Mouse (Mus musculus) MEL (cell line): ENCODE data around the gene Ppard. TPM values are rescaled to one million over a fixed set of nuclear protein-coding genes. Genes with fewer than 3 reads are reported as not detected.

ENCODE experiments used
- DNase-seq: peaks from one replicate; pipeline ENCODE4 v3.0.0; 2011; ENCODE audit warnings: low read depth, low spot score
- H3K27ac ChIP-seq: 2 replicates; pipeline ENCODE4 v1.5.1; 2012; ENCODE audit warnings: low read depth, mild to moderate bottlenecking, control low read depth, low read length, moderate library complexity; ENCODE audit not compliant: control insufficient read depth
- H3K27me3 ChIP-seq, 2 experiments: fragments of 150-350 bp in 1 of 2; sonication (generic) in 1 of 2; 2 replicates each; pipeline ENCODE4 v1.6.1; 2012; ENCODE audit warnings: low read length in 2 of 2, mild to moderate bottlenecking in 2 of 2, improper control_type of control experiment in 1 of 2, moderate library complexity in 1 of 2; ENCODE audit not compliant: insufficient read depth in 2 of 2, control insufficient read depth in 1 of 2
- H3K36me3 ChIP-seq, 2 experiments: 2 replicates each; pipeline ENCODE4 v1.6.1; 2012 to 2014; ENCODE audit warnings: low read length in 2 of 2, improper control_type of control experiment in 1 of 2, inconsistent platforms in 1 of 2, mild to moderate bottlenecking in 1 of 2; ENCODE audit not compliant: insufficient read depth in 2 of 2, control insufficient read depth in 1 of 2
- H3K4me1 ChIP-seq, 2 experiments: fragments of 150-350 bp in 1 of 2; sonication (generic) in 1 of 2; 2 replicates each; pipeline ENCODE4 v1.6.1; 2012; ENCODE audit warnings: low read length in 2 of 2, improper control_type of control experiment in 1 of 2, mild to moderate bottlenecking in 1 of 2; ENCODE audit not compliant: insufficient read depth in 2 of 2, control insufficient read depth in 1 of 2
- H3K4me3 ChIP-seq, 2 experiments: fragments of 150-350 bp in 1 of 2; sonication (generic) in 1 of 2; 2 replicates each; pipeline ENCODE4 v1.5.1; 2012; ENCODE audit warnings: low read depth in 2 of 2, low read length in 2 of 2, mild to moderate bottlenecking in 2 of 2, moderate library complexity in 2 of 2, control low read depth in 1 of 2, improper control_type of control experiment in 1 of 2; ENCODE audit not compliant: control insufficient read depth in 1 of 2, insufficient read depth in 1 of 2
- H3K79me2 ChIP-seq: 2 replicates; pipeline ENCODE4 v1.6.1; 2012; ENCODE audit warnings: mild to moderate bottlenecking, low read length, moderate library complexity; ENCODE audit not compliant: control insufficient read depth, poor library complexity, insufficient read depth
- H3K9ac ChIP-seq: 2 replicates; pipeline ENCODE4 v1.6.1; 2012; ENCODE audit warnings: low read depth, mild to moderate bottlenecking, control low read depth, low read length, moderate library complexity; ENCODE audit not compliant: control insufficient read depth, poor library complexity, severe bottlenecking
- H3K9me3 ChIP-seq: fragments of 150-350 bp; sonication (generic); replicated peaks from 2 replicates; pipeline ENCODE4 v1.6.1; 2012; ENCODE audit warnings: mild to moderate bottlenecking, low read length, improper control_type of control experiment, moderate library complexity; ENCODE audit not compliant: insufficient read depth
- CHD1 ChIP-seq: IDR thresholded peaks from 2 replicates; pipeline ENCODE4 v1.6.1; 2012; ENCODE audit warnings: low read depth, mild to moderate bottlenecking, inconsistent platforms, low read length, improper control_type of control experiment
- EP300 ChIP-seq, 2 experiments: IDR thresholded peaks; 2 replicates each; pipeline ENCODE4 v1.6.1; 2011; ENCODE audit warnings: improper control_type of control experiment in 2 of 2, low read length in 2 of 2, low read depth in 1 of 2, mild to moderate bottlenecking in 1 of 2
- ETS1 ChIP-seq: IDR thresholded peaks from 2 replicates; pipeline ENCODE4 v1.6.1; 2012; ENCODE audit warnings: low read depth, mild to moderate bottlenecking, inconsistent platforms, low read length, improper control_type of control experiment, moderate library complexity
- GATA1 ChIP-seq: IDR thresholded peaks from 2 replicates; pipeline ENCODE4 v1.6.1; 2011; ENCODE audit warnings: low read depth, low read length, improper control_type of control experiment
- HCFC1 ChIP-seq: IDR thresholded peaks from 2 replicates; pipeline ENCODE4 v1.6.1; 2012; ENCODE audit warnings: low read depth, mild to moderate bottlenecking, inconsistent platforms, low read length, improper control_type of control experiment, moderate library complexity
- JUND ChIP-seq: IDR thresholded peaks from 2 replicates; pipeline ENCODE4 v1.6.1; 2011; ENCODE audit warnings: low read depth, mild to moderate bottlenecking, improper control_type of control experiment, low read length
- KAT2A ChIP-seq: conservative IDR thresholded peaks from 2 replicates; pipeline ENCODE4 v1.6.1; 2012; ENCODE audit warnings: low read depth, low read length, improper control_type of control experiment, inconsistent platforms
- MYB ChIP-seq: IDR thresholded peaks from 2 replicates; pipeline ENCODE4 v1.6.1; 2011; ENCODE audit warnings: mild to moderate bottlenecking, low read depth, low read length, improper control_type of control experiment
- MYC ChIP-seq: IDR thresholded peaks from 2 replicates; pipeline ENCODE4 v1.6.1; 2011; ENCODE audit warnings: low read depth, mild to moderate bottlenecking, low read length, improper control_type of control experiment, moderate library complexity
- POLR2AphosphoS2 ChIP-seq: IDR thresholded peaks from 2 replicates; pipeline ENCODE4 v1.6.1; 2011; ENCODE audit warnings: low read length, improper control_type of control experiment
- POLR2AphosphoS5 ChIP-seq: IDR thresholded peaks from 2 replicates; pipeline ENCODE4 v1.6.1; 2012; ENCODE audit warnings: low read depth, borderline replicate concordance, mild to moderate bottlenecking, inconsistent platforms, low read length, moderate library complexity, mixed read lengths
- RCOR1 ChIP-seq: IDR thresholded peaks from 2 replicates; pipeline ENCODE4 v1.6.1; 2012; ENCODE audit warnings: low read depth, mild to moderate bottlenecking, inconsistent platforms, low read length, improper control_type of control experiment
- SIN3A ChIP-seq: IDR thresholded peaks from 2 replicates; pipeline ENCODE4 v1.6.1; 2012; ENCODE audit warnings: low read length, improper control_type of control experiment, inconsistent platforms
- SMC3 ChIP-seq: IDR thresholded peaks from 2 replicates; pipeline ENCODE4 v1.6.1; 2011; ENCODE audit warnings: low read depth, low read length, improper control_type of control experiment
- TAL1 ChIP-seq: IDR thresholded peaks from 2 replicates; pipeline ENCODE4 v1.6.1; 2012; ENCODE audit warnings: mild to moderate bottlenecking, inconsistent platforms, low read length, moderate library complexity, mixed read lengths
- TBP ChIP-seq: IDR thresholded peaks from 2 replicates; pipeline ENCODE4 v1.8.0; 2011; ENCODE audit warnings: low read depth, low read length, improper control_type of control experiment
- TCF12 ChIP-seq: IDR thresholded peaks from 2 replicates; pipeline ENCODE4 v1.6.1; 2014; ENCODE audit warnings: low read depth, mild to moderate bottlenecking, inconsistent platforms, low read length, improper control_type of control experiment, moderate library complexity
- UBTF ChIP-seq: IDR thresholded peaks from 2 replicates; pipeline ENCODE4 v1.6.1; 2012; ENCODE audit warnings: low read depth, mild to moderate bottlenecking, inconsistent platforms, low read length, improper control_type of control experiment, moderate library complexity, borderline replicate concordance; ENCODE audit not compliant: insufficient read depth
- ZNF384 ChIP-seq: IDR thresholded peaks from 2 replicates; pipeline ENCODE4 v1.6.1; 2012; ENCODE audit warnings: low read depth, mild to moderate bottlenecking, inconsistent platforms, low read length, improper control_type of control experiment
- polyA plus RNA-seq, 2 experiments: library from polyadenylated mRNA; stranded (reverse) in 1 of 2; unstranded in 1 of 2; fragments of >175 nt in 1 of 2; fragments of >200 nt in 1 of 2; gene quantifications; 2 replicates each; pipeline versions ENCODE4 v1.2.1 to v1.2.4; 2012; ENCODE audit warnings: low replicate concordance in 2 of 2, low read depth in 1 of 2; ENCODE audit not compliant: insufficient read length in 2 of 2, insufficient read depth in 1 of 2, missing spikeins in 1 of 2
- total RNA-seq: library from RNA; depleted of rRNA; stranded (reverse); fragments of 300-350 nt; gene quantifications from 2 replicates; pipeline ENCODE4 v1.2.3, GENCODE M21; 2012

Ppard gene
- total and polyA plus RNA-seq, 3 experiments = 3.5 to 12.7 TPM; not detected in 1

- Histone ChIP-seq H3K9ac (no peak overlapping the region), H3K79me2 (no peaks in the 10 kb centered on the region), H3K9me3 (no peaks in the 10 kb centered on the region), H3K27ac (no peak overlapping the region), H3K36me3 (peaks cover 0 to 2% of the 10 kb centered on the region in 2 experiments; a peak in 1 of 4 replicates), H3K27me3 (no peaks in the 10 kb centered on the region), H3K4me1 (peaks cover 0 to 9% of the 10 kb centered on the region in 2 experiments; a peak in 2 of 4 replicates), H3K4me3 (no peak overlapping the region)
- no peak for DNase-seq
- TF ChIP-seq KAT2A (no peak), CHD1 (no peak), GATA1 (no peak), RCOR1 (no peak), MYC (no peak), UBTF (no peak), TCF12 (no peak)
These were observed 48.4 kb downstream of the Ppard start for GRCm38 (mm10) chr17:28280831-28281377.

GRCm38 (mm10) chr17:28281866-28282441 lies 49.5 kb downstream of the Ppard start:
- Histone ChIP-seq H3K4me3 (no peak overlapping the region), H3K79me2 (no peaks in the 10 kb centered on the region), H3K27ac (no peak overlapping the region), H3K9me3 (no peaks in the 10 kb centered on the region), H3K9ac (no peak overlapping the region), H3K4me1 (peaks cover 0 to 9% of the 10 kb centered on the region in 2 experiments; a peak in 2 of 4 replicates), H3K36me3 (peaks cover 0 to 2% of the 10 kb centered on the region in 2 experiments; a peak in 1 of 4 replicates), H3K27me3 (no peaks in the 10 kb centered on the region)
- TF ChIP-seq ETS1 = 0 out of 2 replicates have a peak, but pooled peaks have one; percentile 55
- peak; percentile 32; the same call in 1 of the 2 replicates for TF ChIP-seq HCFC1
- TF ChIP-seq RCOR1 = no peak
- TF ChIP-seq ZNF384 = no peak
- no peak for TF ChIP-seq POLR2AphosphoS2
- TF ChIP-seq GATA1 = peak; percentile 53; the same call in 1 of the 2 replicates
- no peak for TF ChIP-seq EP300 (IDR thresholded peaks at IDR 0.05; ENCODE audit: low read depth in 1 of 2, low read length in 2 of 2)
- peak; percentile 47 for DNase-seq

- H3K27ac ChIP-seq = no peak overlapping the region
- no peaks in the 10 kb centered on the region for H3K27me3 ChIP-seq
- H3K9ac ChIP-seq = no peak overlapping the region
- peaks cover 0 to 9% of the 10 kb centered on the region in 2 experiments; a peak in 2 of 4 replicates for H3K4me1 ChIP-seq
- DNase-seq = no peak
- H3K4me3 ChIP-seq = no peak overlapping the region
- TF ChIP-seq SMC3 = no peak
- TF ChIP-seq JUND = no peak
- no peak for TF ChIP-seq RCOR1
- no peak for TF ChIP-seq ZNF384
- TF ChIP-seq SIN3A = no peak
- TF ChIP-seq TBP = no peak
- no peak for TF ChIP-seq MYB
- no peak for TF ChIP-seq POLR2AphosphoS5
- no peak for TF ChIP-seq TAL1
- H3K9me3 ChIP-seq = no peaks in the 10 kb centered on the region
- H3K36me3 ChIP-seq = no peaks in the 10 kb centered on the region
- H3K79me2 ChIP-seq = no peaks in the 10 kb centered on the region
These were observed 50.7 kb downstream of the Ppard start for GRCm38 (mm10) chr17:28283199-28283598.
